Mouse (Mus musculus) kidney, embryonic 16.5 days (tissue): ENCODE data around the gene Gpr160. TPM values are rescaled to one million over a fixed set of nuclear protein-coding genes. Genes with fewer than 3 reads are reported as not detected.
"Not testable (repeated sequence)": the region's sequence is repeated elsewhere in the genome, so short reads cannot be mapped to it uniquely, and the experiment has no call there.

Experiments used
- ATAC-seq: fragments of 200-750 bp; cut with Nextera tagmentation; 2 replicates; pipeline ENCODE4 v1.8.0; 2017; ENCODE audit warnings: moderate TSS enrichment; ENCODE audit not compliant: low FRiP score, low TSS enrichment
- H3K27ac ChIP-seq: fragments of 300-500 bp; sonication (generic); 2 replicates; pipeline ENCODE4 v1.5.1; 2014; ENCODE audit warnings: low read length
- H3K27me3 ChIP-seq: fragments of 300-500 bp; sonication (generic); 2 replicates; pipeline ENCODE4 v1.6.1; 2014; ENCODE audit warnings: low read length, control low read depth, mixed read lengths; ENCODE audit not compliant: insufficient read depth
- H3K36me3 ChIP-seq: fragments of 300-500 bp; sonication (generic); 2 replicates; pipeline ENCODE4 v1.6.1; 2014; ENCODE audit warnings: low read length, control low read depth, mixed read lengths; ENCODE audit not compliant: insufficient read depth
- H3K4me1 ChIP-seq: fragments of 300-500 bp; sonication (generic); 2 replicates; pipeline ENCODE4 v1.6.1; 2014; ENCODE audit warnings: low read length, control low read depth, mixed read lengths; ENCODE audit not compliant: insufficient read depth
- H3K4me2 ChIP-seq: fragments of 300-500 bp; sonication (generic); replicated peaks from 2 replicates; pipeline ENCODE4 v1.6.1; 2014; ENCODE audit warnings: low read depth, low read length
- H3K4me3 ChIP-seq: fragments of 300-500 bp; sonication (generic); 2 replicates; pipeline ENCODE4 v1.5.1; 2014; ENCODE audit warnings: mild to moderate bottlenecking, low read length
- H3K9ac ChIP-seq: fragments of 300-500 bp; sonication (generic); replicated peaks from 2 replicates; pipeline ENCODE4 v1.6.1; 2014; ENCODE audit warnings: low read length
- H3K9me3 ChIP-seq: fragments of 300-500 bp; sonication (generic); 2 replicates; pipeline ENCODE4 v1.6.1; 2016; ENCODE audit warnings: low read length, control low read depth
- WGBS: fragments of 180-500 bp; shearing (Covaris S2); extraction: QIAGEN DNeasy Blood & Tissue Kit; methylation state at CpG from one replicate; pipeline ENCODE4 v1.1.7; 2014; 5-methylcytosine and 5-hydroxymethylcytosine counted together
- polyA plus RNA-seq: library from polyadenylated mRNA; unstranded; fragments of >200 nt; fragmentation: Nextera tagmentation; extraction: Ambion mirVana; gene quantifications from 2 replicates; pipeline ENCODE4 v1.2.1, GENCODE M21; 2015

Gpr160 gene
- polyA plus RNA-seq, 1 experiment from 2014 or later, result 17.1 TPM

DNA sequence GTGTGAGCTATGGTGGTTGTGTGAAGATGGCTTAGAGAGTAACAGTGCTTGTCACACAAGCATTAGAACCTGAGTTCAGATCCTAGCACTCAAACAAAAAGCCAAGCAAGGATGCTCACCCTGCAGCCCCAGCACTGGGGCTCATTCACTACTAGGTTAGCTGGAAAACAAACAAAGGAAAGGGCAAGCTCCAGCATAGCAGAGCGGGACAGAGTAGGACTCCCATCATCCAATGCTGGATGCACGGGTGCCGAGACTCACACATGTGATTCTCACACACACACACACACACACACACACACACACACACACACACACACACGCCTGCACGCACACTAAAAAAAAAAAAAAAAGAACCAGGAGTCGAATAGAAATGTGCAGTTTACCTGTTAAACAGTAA, 4.3 kb upstream of the Gpr160 start:
- Histone ChIP-seq H3K4me2 (no peak overlapping the region), H3K9ac (no peak overlapping the region), H3K4me3 (no peak overlapping the region), H3K9me3 (no peaks in the 10 kb centered on the region), H3K27ac (no peak overlapping the region), H3K36me3 (no peaks in the 10 kb centered on the region), H3K4me1 (no peaks in the 10 kb centered on the region), H3K27me3 (peaks cover 10% of the 10 kb centered on the region; the same call in 1 of the 2 replicates)
- ATAC-seq, result no peak
- WGBS, result 69% methylated on average over 6 of the region's 6 CpGs

DNA sequence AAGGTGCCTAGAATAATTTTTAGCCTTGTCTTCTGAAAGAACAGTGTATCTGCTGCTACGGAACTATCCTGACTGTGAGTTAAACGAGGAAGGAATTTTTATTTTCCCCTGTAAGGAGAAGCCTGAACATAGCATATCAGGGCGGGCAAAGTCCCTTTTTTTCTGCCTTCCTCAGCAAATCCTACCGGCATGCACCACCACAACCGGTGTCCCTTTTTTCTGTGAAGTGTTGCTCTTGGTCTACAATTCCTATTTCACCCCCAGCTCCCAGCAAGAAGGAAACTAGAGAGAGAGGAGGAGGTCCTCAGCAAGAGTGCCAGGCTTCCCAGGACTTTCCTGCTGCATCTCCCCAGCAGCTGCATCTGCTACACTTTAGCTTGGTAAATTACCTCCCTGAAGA, 2.2 kb upstream of the Gpr160 start:
- no peaks in the 10 kb centered on the region for H3K9me3 ChIP-seq
- WGBS, result 85% methylated on average over 5 of the region's 5 CpGs
- no peaks in the 10 kb centered on the region for H3K4me1 ChIP-seq
- H3K4me3 ChIP-seq, result no peak overlapping the region
- H3K27ac ChIP-seq, result no peak overlapping the region
- ATAC-seq, result no peak
- H3K4me2 ChIP-seq, result no peak overlapping the region
- no peak overlapping the region for H3K9ac ChIP-seq
- peaks cover 10% of the 10 kb centered on the region; the same call in 1 of the 2 replicates for H3K27me3 ChIP-seq
- no peaks in the 10 kb centered on the region for H3K36me3 ChIP-seq

DNA sequence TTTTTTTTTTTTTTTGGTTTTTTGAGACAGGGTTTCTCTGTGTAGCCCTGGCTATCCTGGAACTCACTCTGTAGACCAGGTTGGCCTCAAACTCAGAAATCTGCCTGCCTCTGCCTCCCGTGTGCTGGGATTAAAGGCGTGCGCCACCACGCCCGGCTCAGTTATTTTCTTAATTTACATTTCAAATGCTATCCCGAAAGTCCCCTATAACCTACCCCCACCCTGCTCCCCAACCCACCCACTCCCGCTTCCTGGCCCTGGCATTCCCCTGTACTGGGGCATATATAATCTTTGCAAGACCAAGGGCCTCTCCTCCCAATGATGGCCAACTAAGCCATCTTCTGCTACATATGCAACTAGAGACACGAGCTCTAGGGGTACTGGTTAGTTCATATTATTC, 3.8 kb downstream of the Gpr160 start:
- H3K36me3 ChIP-seq, H3K27ac ChIP-seq, H3K9me3 ChIP-seq, H3K4me3 ChIP-seq, H3K4me1 ChIP-seq, H3K4me2 ChIP-seq, ATAC-seq, H3K9ac ChIP-seq: not testable (repeated sequence)
- H3K27me3 ChIP-seq, result peaks cover 10% of the 10 kb centered on the region; the same call in 1 of the 2 replicates
- 95% methylated on average over 8 of the region's 8 CpGs for WGBS

DNA sequence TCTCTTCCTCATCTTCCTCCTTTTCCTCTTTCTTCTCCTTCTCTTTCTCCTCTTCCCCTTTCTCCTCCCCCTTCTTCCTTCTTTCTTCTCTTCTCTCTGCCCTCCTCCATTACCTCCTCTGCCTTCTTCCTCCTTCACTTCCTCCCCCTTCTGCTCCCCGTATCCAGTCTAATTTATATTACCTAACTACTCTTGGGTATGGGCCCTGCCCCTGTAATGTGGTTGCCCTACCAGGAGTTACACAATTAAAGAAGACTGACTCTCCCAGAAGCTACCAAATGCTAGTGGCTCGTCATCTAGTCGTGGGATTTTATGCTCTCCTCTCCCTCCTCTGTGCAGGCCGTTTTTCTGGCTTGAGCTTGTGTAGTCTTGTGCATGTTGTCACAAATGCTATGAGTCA, 5.0 kb downstream of the Gpr160 start:
- no peaks in the 10 kb centered on the region for H3K9me3 ChIP-seq
- H3K36me3 ChIP-seq, result no peaks in the 10 kb centered on the region
- no peak for ATAC-seq
- peaks cover 4% of the 10 kb centered on the region; the same call in 1 of the 2 replicates for H3K27me3 ChIP-seq
- 78% methylated on average over 4 of the region's 4 CpGs for WGBS
- no peak overlapping the region for H3K4me3 ChIP-seq
- H3K27ac ChIP-seq, result no peak overlapping the region
- no peak overlapping the region for H3K4me2 ChIP-seq
- no peak overlapping the region for H3K9ac ChIP-seq
- H3K4me1 ChIP-seq, result no peaks in the 10 kb centered on the region

DNA sequence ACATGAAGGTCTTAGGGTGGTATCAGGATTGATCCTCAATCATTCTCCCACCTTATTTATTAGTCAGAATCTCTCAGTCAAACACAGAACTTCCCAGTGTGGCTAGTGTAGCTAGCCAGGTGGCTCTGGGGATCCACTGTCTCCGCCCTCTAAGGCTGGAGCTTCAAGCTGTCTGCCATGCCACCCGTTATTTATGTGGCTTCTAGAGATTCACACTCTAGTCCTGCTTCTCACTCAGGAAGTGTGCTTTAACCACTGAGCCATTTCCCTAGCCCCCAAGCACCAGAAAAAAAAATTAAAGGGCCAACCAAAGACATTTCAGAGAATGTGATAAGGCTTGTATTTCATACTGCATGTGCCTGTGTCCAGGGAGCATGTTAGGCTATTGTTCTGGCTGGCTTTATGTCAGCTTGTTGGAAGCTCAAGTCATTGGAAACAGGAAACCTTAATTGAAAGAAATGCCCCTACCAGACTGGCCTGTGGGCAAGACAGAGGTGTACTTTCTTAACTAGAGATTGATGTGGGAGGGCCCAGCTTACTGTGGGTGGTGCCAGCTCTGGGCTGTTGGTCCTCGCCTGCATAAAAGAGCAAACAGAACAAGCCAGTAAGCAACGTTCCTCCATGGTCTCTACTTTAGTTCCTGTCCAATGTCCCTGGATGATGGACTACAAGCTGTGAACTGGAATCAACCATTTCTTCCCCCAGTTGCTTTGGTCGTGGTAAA, 8.1 kb downstream of the Gpr160 start:
- no peak overlapping the region for H3K4me2 ChIP-seq
- no peak overlapping the region for H3K9ac ChIP-seq
- no peaks in the 10 kb centered on the region for H3K27me3 ChIP-seq
- WGBS, result 63% methylated on average over 5 of the region's 5 CpGs
- H3K4me1 ChIP-seq, result no peaks in the 10 kb centered on the region
- ATAC-seq, result no peak
- no peak overlapping the region for H3K27ac ChIP-seq
- no peaks in the 10 kb centered on the region for H3K36me3 ChIP-seq
- H3K9me3 ChIP-seq, result no peaks in the 10 kb centered on the region
- no peak overlapping the region for H3K4me3 ChIP-seq

GRCm38 (mm10) chr3:30864640-30865039, 8.9 kb downstream of the Gpr160 start:
- Histone ChIP-seq H3K9ac (no peak overlapping the region), H3K27me3 (no peaks in the 10 kb centered on the region), H3K4me3 (no peak overlapping the region), H3K9me3 (no peaks in the 10 kb centered on the region), H3K27ac (no peak overlapping the region), H3K4me2 (no peak overlapping the region), H3K36me3 (no peaks in the 10 kb centered on the region), H3K4me1 (no peaks in the 10 kb centered on the region)
- WGBS, result 73% methylated on average over 1 of the region's 1 CpGs
- ATAC-seq, result no peak

GRCm38 (mm10) chr3:30868176-30868575, 12.4 kb downstream of the Gpr160 start:
- Histone ChIP-seq H3K9me3 (no peaks in the 10 kb centered on the region), H3K4me1 (no peaks in the 10 kb centered on the region), H3K27ac (no peak overlapping the region), H3K27me3 (no peaks in the 10 kb centered on the region), H3K4me2 (no peak overlapping the region), H3K4me3 (no peak overlapping the region), H3K36me3 (no peaks in the 10 kb centered on the region), H3K9ac (no peak overlapping the region)
- WGBS, result 80% methylated on average over 5 of the region's 5 CpGs
- no peak for ATAC-seq

GRCm38 (mm10) chr3:30868625-30869024, 12.9 kb downstream of the Gpr160 start:
- Histone ChIP-seq H3K27ac (no peak overlapping the region), H3K27me3 (no peaks in the 10 kb centered on the region), H3K4me3 (no peak overlapping the region), H3K4me2 (no peak overlapping the region), H3K36me3 (no peaks in the 10 kb centered on the region), H3K9me3 (no peaks in the 10 kb centered on the region), H3K4me1 (no peaks in the 10 kb centered on the region), H3K9ac (no peak overlapping the region)
- 74% methylated on average over 5 of the region's 5 CpGs for WGBS
- ATAC-seq, result no peak

- no peak overlapping the region for H3K4me2 ChIP-seq
- no peak overlapping the region for H3K4me3 ChIP-seq
- no peak for ATAC-seq
- H3K9ac ChIP-seq, result no peak overlapping the region
- H3K36me3 ChIP-seq, result no peaks in the 10 kb centered on the region
- no peaks in the 10 kb centered on the region for H3K4me1 ChIP-seq
- no peak overlapping the region for H3K27ac ChIP-seq
- WGBS, result 67% methylated on average over 1 of the region's 1 CpGs
- H3K27me3 ChIP-seq, result no peaks in the 10 kb centered on the region
- H3K9me3 ChIP-seq, result no peaks in the 10 kb centered on the region
Observed at GRCm38 (mm10) chr3:30869995-30870394, 14.2 kb downstream of the Gpr160 start.

- no peak for ATAC-seq
Observed at GRCm38 (mm10) chr3:30876709-30877108, 21.0 kb downstream of the Gpr160 start.

More at GRCm38 (mm10) chr3:30876709-30877108, 21.0 kb downstream of the Gpr160 start:
- Histone ChIP-seq H3K9ac (no peak overlapping the region), H3K9me3 (no peaks in the 10 kb centered on the region), H3K27me3 (no peaks in the 10 kb centered on the region), H3K4me2 (no peak overlapping the region), H3K4me1 (no peaks in the 10 kb centered on the region), H3K27ac (no peak overlapping the region), H3K4me3 (no peak overlapping the region), H3K36me3 (no peaks in the 10 kb centered on the region)
- WGBS, result 49% methylated on average over 6 of the region's 6 CpGs
